Mouse (Mus musculus): ENCODE data around the gene 5730596B20Rik. TPM values are rescaled to one million over a fixed set of nuclear protein-coding genes. Genes with fewer than 3 reads are reported as not detected.

Gene 5730596B20Rik
- total RNA-seq, 1 experiment from 2014 or later: not detected

DNA sequence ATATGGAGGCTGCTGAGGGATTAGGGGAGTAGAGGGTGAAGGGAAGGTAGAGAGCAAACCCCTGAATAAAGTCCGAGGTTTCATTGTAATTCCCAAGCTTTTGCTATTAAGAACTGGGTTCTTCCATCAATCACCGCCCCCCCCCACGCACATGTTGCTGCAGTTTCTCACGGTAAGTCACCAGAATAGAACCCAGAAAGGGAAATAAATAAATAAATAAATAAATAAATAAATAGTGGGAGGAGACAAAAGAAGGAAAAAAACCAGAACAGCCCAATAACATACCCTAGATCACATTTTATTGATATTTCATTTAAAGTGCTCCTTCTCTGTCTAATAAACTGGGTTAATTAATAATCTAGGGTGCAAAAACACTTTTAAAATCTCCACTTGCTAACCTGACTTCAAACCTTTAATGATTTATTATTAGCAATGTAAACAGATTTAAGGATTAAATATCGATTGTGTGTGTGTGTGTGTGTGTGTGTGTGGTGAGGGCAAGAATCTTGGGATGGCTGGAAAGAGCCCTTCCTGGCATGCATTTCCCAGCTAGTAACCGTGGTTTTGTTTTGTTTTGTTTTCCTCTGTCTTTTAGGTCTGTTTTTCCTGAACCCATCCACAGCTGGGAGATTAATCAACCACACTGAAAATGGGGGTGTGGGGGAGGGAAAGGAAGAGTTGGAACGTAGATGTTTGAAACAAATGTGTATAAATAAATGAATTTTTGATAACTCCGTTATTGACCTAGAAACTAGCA is 15.8 kb upstream of the 5730596B20Rik start:
- ATAC-seq (ENCODE audit: extremely low read depth, insufficient number of reproducible peaks, low FRiP score, poor library complexity, severe bottlenecking): no peak

DNA sequence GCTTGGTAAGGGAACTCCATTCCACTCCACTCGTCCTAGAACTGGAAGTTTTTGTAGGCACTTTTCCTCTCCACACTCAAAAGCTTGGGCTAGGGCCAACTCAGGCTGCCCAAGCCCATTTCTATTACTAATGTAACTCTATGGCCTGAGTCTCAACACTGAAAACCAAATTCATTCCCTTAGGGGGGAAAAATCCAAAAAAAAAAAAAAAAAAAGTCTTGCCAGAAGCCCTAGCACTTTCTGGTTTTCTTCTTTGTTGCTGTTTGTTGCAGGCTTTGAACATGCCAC is 15.3 kb upstream of the 5730596B20Rik start:
- ATAC-seq (ENCODE audit: extremely low read depth, insufficient number of reproducible peaks, low FRiP score, poor library complexity, severe bottlenecking): no peak

- ATAC-seq (ENCODE audit: extremely low read depth, insufficient number of reproducible peaks, low FRiP score, poor library complexity, severe bottlenecking): no peak
Observed at GRCm38 (mm10) chr6:52162611-52163365, 14.5 kb upstream of the 5730596B20Rik start.

DNA sequence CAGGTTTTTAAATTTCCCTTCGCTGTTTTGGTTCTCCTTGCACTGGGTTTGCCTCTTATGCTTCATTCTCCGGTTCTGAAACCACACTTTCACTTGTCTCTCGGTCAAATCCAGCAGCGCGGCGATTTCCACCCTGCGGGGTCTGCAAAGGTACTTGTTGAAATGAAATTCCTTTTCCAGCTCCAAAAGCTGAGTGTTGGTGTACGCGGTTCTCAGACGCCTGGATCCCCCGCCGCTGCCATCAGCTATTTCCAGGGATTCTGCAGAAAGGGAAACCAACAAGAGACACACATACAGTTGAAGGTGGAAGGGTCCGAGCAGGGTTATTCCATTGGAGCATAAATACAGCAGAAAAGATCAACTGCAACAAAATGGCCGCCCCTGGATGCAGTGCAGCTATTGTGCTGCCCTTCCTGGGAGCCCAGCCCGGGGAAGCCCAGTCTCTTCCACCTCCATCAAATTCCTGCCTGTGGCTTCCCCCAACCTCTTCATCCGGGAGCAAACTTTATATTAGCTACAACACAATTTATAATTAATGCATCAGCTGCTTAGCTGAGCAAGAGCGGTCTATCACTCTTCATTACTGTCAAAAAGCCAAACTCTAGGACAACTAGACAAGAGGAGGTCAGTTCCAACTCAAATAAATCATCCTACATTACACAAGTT is 13.8 kb upstream of the 5730596B20Rik start:
- ATAC-seq (ENCODE audit: extremely low read depth, insufficient number of reproducible peaks, low FRiP score, poor library complexity, severe bottlenecking): no peak

GRCm38 (mm10) chr6:52164051-52164625 is 13.2 kb upstream of the 5730596B20Rik start:
- ATAC-seq (ENCODE audit: extremely low read depth, insufficient number of reproducible peaks, low FRiP score, poor library complexity, severe bottlenecking): no peak

DNA sequence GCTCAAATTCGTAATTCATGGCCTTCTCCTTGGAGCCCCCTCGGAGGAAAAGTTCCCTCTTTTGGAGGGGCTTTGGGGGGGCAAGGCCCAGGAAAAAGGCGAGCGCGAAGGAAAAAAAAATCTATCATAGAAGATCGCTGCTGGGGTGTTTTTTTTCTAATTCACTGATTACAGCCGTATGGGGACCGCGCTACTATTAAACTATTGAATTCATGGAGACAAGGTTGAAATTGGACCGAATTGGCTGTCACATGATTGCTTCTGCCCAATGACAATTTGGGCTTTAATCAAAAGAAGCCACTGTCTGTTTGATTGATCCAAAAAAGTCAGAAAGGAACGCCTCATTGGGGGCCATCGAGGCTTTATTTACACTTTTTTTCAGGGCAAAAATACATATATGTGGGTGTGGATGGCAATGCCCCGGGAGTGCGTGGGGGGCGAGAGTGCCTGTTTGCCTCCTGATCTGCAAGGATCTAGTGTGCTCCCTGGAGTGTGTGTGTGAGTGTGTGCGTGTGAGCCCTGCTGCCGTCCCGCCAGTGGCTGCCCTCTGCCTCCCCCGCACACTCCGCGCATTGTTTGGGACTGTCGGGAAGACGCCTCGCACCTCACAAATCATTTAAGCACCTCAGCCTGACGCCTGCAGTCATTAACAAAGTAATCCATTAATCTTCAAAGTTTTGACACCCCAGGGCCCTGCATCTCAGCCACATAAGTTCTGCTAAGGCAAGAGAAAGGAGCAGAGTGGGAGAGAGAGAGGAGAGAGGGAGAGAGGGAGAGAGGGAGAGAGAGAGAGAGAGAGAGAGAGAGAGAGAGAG is 12.5 kb upstream of the 5730596B20Rik start, which contains the start of gene Hoxa2:
Gene Hoxa2 (minus strand): TSS at position 206 of the 815 bp plus-strand sequence.
- no peak for ATAC-seq (ENCODE audit: extremely low read depth, insufficient number of reproducible peaks, low FRiP score, poor library complexity, severe bottlenecking)

DNA sequence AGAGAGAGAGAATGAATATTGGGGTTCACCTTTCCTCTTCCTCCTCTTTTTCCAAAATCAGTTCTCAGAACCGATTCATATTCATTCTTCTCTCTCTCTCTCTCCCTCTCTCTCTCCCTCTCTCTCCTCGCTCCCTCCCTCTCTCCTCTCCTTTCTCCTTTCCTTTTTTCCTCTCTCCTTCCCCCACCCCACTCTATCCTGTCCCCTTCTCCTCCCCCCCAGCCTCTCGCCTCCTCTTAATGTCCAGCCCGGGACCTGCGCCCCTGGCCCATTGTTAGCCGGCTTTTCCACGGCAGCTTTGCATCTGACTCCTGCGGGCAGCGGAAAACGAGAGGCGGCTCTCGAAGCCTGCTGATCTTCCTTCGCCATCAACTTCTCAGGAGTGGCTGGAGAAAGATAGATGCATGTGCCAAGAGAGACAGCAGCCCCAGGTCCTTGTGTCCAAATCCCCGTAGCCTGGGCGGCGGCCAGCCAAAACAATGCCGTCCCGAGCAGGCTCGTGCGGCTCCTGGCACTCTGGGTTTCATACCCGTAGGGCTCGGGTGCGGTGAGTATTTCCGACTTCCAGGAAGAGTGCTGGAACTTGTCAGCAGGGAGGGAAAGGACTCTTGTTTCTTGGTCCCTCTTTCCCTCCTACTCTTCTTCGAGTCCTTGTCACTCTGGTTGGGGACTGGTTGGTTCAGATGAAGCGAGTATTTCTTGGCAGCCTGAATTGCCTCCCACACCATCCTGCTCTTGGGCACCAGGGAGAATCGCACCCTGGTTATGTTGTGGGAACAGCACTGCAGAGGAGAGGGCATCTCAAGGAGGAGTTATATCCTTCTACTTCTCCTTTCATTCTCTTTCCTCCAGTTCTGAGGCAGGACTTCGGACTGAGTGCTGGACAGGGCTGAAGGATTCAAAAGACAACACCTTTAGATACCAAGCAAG is 11.6 kb upstream of the 5730596B20Rik start:
- ATAC-seq (ENCODE audit: extremely low read depth, insufficient number of reproducible peaks, low FRiP score, poor library complexity, severe bottlenecking): no peak

- ATAC-seq (ENCODE audit: extremely low read depth, insufficient number of reproducible peaks, low FRiP score, poor library complexity, severe bottlenecking): no peak
Observed at GRCm38 (mm10) chr6:52166431-52167077, 10.7 kb upstream of the 5730596B20Rik start.

GRCm38 (mm10) chr6:52167176-52167575 is 10.1 kb upstream of the 5730596B20Rik start:
- no peak for ATAC-seq (ENCODE audit: extremely low read depth, insufficient number of reproducible peaks, low FRiP score, poor library complexity, severe bottlenecking)

GRCm38 (mm10) chr6:52167736-52168161 is 9.5 kb upstream of the 5730596B20Rik start:
- ATAC-seq (ENCODE audit: extremely low read depth, insufficient number of reproducible peaks, low FRiP score, poor library complexity, severe bottlenecking): no peak

DNA sequence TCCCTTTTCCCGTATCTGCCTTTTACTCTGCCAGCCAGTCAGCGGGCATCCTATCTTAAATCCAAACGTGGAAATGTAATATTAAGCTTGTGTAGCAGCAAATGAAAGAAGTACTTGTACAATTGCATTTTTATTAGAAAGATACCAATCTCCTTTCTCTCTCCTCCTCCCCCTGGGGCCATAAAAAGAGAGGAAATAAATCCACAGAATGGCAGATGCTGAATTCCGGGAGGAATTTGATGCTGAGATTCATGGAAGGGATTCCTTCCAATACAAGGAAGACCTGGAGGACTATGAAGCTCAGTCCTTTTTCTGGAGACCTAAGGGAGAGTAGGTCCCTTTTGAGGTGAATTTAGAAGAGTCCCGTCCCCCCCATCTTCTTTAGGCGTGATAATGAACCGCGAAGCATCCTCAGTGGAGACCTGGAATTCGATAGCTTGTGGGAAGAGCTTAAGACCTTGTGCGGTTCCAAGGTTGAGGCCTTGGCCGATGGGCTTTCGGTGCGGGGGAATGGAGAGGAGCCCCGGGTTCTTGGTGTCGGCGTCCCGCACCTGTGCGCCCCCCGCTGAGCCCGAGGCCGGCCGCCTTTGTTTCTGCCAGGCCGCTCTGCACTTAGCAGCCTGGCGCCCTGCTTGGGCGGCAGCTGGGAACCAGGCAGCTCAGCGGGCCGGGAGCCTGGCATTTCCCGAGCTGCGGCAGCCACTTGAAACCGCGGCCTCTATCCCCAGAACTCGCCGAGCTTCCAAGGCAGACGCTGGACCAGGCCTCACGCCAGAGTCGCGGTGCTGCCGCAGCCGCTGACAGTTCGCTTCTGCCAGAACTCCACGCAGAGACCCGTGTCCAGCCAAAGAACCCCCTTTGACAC is 8.9 kb upstream of the 5730596B20Rik start:
- no peak for ATAC-seq (ENCODE audit: extremely low read depth, insufficient number of reproducible peaks, low FRiP score, poor library complexity, severe bottlenecking)

GRCm38 (mm10) chr6:52169499-52170165 is 7.7 kb upstream of the 5730596B20Rik start:
- no peak for ATAC-seq (ENCODE audit: extremely low read depth, insufficient number of reproducible peaks, low FRiP score, poor library complexity, severe bottlenecking)

- ATAC-seq (ENCODE audit: extremely low read depth, insufficient number of reproducible peaks, low FRiP score, poor library complexity, severe bottlenecking): no peak
Observed at GRCm38 (mm10) chr6:52170166-52170897, 7.0 kb upstream of the 5730596B20Rik start.

GRCm38 (mm10) chr6:52170898-52171223 is 6.4 kb upstream of the 5730596B20Rik start:
- no peak for ATAC-seq (ENCODE audit: extremely low read depth, insufficient number of reproducible peaks, low FRiP score, poor library complexity, severe bottlenecking)

DNA sequence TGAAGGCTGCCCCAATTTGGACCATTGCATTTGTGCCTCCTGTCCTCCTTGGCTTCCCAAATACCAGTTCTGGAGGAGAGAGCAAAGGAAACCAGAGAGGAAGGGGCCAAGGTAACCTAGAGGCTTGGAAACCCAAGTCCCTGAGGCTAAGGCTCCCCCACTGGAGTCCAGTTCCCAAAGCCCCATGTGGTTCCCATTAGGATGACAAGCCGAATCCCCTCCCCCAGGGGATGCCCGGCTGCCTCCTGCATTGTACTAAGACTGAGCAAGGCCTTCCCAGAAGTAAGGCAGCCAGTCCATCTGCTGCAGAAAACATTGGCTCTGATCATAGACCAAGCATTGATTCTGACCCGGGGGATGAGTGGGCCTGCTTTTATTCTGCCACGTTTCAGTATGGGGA is 6.0 kb upstream of the 5730596B20Rik start:
- no peak for ATAC-seq (ENCODE audit: extremely low read depth, insufficient number of reproducible peaks, low FRiP score, poor library complexity, severe bottlenecking)
